Mouse (Mus musculus): ENCODE data around the gene Cxcr6. TPM values are rescaled to one million over a fixed set of nuclear protein-coding genes. Genes with fewer than 3 reads are reported as not detected.
A peak's percentile ranks its signal among the peaks of the same experiment; 100 is the strongest.

Cxcr6 gene
- polyA plus RNA-seq (2017; shearing (Covaris generic)): 10 to 100 TPM; 25.3 to 37.5 TPM

DNA sequence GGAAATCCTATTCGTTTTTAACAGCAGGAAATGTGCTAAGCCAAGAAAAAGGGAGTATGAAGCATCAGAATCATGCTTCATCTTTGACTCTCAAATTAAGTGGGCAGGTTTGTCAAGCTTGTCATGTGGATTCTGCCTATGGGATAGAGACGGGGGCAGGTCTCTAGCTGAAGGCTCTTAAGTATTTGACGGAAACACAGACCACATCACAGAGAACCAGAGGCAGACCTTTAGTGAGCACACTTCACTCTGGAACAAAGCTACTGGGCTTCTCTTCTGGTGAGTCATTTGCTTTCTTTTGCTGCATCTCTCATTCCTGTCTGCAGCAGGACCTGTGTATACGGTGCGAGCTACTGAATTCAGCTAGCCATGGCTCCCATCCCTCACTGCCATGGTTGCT is at the start of gene Cxcr6:
TSS of gene Cxcr6 (plus strand) at position 209 of the 400 bp plus-strand sequence.
- peak; percentile 75 for ATAC-seq

DNA sequence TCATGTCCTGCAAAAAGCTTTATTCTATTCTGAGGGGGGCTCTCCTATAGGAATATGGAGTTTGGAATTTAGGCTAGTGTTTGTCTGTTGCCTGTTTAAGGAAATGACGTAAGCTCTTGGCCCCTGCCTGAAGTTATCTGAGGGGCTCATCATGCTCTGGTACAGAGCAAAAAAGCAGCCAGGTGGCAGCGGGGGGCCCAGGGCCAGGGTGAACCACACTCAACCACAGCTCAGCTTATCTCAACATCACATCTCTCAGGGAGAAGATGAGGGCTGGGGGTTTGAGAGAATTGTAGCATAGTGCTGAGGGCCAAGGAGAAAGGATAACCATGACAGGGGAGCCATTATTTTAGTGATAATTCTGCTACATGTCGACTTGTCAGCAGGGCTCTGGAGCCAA is 49.5 kb upstream of the Cxcr6 start:
- peak; percentile 22 for ATAC-seq

DNA sequence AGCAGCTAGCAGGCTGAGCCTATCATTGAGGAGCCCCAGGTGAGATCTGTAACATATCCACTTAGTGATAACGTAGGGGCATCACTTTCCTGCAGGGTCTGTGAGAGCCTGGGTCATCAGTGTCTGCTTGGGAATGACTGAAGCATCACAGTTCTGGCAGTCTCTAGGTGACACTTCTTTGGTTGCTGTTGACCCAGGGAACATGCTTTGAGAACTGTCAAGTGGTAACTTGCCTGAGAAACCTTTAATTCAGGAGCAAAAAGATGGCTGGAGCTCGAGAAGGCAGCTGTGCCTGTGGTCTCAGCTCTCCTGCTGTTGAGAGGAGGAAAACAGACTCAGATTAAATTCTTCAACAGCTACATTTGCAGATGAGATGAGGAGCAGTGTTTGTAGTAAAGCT is 48.9 kb upstream of the Cxcr6 start:
- ATAC-seq: no peak

DNA sequence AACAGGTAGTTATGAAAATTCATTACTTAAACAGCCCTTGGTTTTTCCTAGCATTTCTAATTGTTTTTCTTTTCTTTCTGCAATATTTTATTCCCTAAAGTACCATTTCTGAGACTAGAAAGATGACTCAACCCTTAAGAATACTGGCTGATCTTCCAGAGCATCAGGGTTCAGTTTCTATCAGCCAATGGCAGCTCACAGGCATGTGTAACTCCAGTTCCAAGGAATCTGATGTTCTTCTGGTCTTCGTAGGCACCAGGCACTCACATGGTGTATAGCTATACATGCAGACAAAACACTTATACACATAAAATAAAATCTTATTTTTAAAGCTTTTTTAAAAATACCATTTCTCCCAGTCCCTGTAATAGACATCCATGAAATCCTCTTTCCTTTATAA is 48.1 kb upstream of the Cxcr6 start:
- no peak for ATAC-seq

DNA sequence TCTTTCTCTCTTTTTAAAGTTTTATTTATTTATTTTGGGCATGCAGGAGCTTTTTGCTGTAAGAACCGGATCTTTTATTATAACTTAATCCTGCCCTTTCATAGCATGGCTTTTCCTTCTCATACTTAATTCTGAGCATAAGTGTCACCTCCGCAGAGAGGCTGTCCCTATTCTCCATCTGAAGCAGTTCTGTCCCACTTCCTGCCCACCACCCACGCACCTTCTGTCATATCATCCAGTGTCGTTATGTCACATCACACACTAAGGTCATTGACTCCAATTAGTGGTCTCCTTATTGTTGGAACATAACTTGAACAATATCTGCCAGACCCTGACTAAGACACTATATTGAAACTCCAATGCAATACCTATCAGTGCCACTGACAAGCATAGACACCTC is 47.6 kb upstream of the Cxcr6 start:
- peak; percentile 19 for ATAC-seq

DNA sequence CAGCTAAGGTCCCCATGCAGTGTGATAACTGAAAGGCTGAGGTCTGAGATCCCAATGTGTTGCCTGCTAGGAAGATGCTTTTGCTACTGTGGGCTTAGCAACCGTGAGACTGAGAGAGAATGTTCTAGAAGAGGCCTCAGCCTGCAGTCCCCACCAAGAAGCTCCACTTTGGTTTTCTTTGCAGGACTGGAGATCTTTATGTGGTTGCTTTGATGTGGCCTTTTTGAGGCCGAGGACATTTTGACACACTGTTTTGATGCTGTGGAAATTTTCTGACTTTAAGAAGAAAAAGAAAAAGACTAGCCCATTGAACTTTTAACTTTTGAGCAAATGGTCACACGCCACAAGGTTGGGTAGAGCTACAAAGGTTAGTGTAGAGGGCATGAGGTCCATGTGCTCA is 45.5 kb upstream of the Cxcr6 start:
- ATAC-seq: no peak

DNA sequence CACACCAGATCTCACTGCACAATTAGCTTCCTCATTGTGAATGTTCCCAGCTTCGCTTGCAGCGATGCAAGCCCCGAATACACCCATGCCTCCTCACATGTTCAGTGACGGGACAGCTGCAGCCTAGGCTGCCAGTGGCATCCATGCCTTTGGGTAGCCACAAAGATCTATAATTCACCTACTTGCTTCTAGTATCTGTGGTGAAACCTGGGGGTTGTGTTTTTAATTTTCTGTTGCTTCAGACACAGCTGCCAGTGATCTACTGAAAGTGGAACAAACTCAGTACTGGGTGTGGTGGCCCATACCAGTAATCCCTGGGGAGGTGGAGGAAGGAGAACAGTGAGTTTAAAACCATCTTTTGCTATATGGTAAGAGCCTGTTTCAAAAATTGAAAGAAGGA is 43.4 kb upstream of the Cxcr6 start:
- no peak for ATAC-seq

DNA sequence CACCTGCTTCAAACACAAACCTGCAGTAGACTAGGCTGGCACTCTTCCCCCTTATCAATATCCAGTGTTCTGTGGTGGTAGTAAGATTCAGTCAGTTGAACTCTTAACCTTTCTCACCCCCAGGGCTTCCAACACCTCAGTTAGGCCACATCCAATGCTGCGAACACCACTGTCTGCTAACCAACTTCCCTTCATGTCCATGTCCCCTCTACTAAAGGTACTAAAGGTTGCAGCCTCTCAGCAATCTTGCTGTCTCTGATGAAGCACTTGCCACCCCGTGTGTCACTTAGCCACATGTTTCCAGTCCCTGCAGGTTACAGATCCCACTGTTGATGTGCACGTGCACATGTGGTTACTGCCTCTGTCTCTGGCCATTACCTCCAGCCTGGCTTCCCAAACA is 42.5 kb upstream of the Cxcr6 start:
- ATAC-seq: no peak

DNA sequence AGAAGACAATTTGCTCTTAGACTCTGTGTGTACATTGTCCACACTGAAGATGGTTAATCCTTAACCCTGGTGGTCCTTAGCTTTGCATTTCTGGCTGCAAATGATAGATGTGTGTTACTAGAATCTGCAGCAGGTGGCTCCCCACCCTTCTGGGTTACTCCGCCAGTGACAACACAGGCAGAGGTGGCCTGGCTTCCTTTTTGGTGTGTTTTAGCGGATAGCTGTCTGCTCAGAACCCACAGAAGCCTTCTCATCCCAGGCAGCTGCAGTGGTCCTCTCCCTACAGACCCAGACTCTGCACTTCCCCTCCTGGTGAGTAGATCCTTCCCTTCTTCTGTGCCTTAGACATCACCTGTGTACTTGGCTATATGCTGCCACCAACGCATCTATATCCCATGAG is 39.3 kb upstream of the Cxcr6 start:
- ATAC-seq: no peak

DNA sequence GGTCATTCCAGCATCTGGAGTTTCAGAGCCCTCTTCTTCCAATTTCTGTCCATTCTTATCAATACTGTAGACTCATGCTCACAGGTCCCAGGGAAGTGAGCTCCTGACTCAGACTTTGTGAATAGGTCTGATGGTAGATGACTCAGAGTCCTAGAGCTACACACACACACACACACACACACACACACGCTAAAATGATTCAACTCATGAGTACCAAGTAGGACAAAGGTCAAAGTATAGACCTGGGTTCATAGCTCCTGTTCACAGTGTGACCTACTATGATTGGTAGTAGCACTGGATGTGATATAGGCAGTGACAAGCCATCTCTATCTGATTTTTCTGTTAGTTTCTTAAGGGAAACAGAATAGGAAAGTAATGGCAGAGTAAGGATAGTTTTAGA is 37.8 kb upstream of the Cxcr6 start:
- peak; percentile 42 for ATAC-seq

DNA sequence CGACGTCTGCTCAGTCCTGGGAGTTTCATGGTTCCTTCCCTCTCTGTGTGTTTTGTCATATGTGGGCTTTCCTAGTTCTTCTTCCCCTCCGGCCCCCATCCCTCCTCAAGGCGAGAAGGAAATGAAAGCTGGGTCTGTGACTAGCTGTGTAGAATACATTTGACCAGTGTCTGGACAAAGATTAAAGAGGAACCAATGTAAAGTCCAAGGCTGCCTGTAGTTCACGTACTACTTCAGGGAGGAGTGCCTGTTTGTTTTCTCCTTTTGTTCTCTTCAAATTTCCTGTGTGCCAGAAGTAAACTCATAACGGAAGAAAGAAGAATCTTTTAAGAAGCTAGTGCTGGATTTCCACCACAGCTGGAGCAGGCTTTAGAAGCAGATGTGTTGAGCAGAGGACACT is 36.7 kb upstream of the Cxcr6 start:
- no peak for ATAC-seq

DNA sequence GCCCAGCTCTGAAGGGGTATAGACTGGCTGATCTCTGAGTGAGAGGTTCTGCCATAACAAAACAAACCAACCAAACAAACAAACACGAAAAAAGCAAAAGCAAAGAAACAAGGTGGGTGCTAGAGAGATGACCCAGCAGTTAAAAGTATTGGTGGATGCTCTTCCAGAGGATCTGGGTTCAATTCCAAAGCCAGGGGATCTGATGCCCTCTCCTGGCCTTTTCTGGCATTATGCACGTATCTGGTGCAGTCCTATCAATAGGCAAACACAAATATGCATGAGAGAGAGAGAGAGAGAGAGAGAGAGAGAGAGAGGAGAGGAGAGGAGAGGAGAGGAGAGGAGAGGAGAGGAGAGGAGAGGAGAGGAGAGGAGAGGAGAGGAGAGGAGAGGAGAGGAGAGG is 33.0 kb upstream of the Cxcr6 start:
- ATAC-seq: peak; percentile 34

DNA sequence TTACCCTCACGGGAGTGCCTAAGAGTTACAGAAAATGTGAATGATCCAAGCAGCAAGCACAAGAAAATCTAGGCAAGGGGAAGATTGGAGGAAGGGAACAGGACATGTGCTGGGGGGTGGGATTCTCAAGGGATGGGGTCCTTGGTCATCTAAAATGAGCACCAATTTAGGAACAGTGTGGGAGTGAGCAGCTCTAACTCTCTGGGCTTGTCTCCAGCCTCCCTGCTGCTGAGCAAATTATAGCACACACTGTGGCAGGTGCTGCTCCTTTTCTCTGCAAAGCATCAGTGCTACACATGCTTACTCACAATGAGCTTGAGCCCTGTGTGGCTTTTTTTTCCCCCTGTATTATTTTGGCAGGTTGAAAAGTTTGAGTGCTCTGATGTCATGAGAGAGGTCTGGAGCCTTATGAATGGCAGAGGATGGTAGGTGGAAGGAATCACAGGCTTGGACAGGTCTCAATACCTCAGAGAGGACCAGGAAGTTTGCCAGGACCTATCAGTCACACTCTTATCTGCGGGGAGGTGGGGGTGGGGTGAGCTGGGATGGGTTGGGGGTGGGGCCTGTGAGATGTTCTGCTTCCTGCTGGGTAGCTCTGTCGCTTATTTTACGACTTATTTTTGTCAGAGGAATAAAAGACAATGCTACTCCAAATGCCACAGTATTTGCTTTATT is 17.3 kb upstream of the Cxcr6 start:
- ATAC-seq: peak; percentile 26

DNA sequence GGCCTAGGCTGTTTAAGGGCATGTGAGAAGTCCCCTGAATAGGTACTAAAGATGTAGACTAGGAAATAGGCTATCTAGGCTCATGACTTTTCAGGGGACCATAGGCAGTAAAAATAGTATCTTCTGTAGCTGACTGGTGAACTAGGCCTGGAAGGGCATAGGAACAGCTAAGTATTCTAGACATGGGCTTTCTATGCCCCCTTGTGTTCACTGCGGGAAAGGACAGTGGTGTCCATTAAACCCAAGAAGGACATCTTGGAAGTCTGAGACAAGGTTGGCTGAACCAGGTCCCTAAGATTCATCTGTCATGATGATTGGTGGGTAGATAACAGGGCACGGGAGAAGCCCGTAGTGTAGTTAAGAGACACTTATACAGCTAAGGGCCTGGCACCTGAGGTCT is 10.1 kb upstream of the Cxcr6 start:
- peak; percentile 77 for ATAC-seq

DNA sequence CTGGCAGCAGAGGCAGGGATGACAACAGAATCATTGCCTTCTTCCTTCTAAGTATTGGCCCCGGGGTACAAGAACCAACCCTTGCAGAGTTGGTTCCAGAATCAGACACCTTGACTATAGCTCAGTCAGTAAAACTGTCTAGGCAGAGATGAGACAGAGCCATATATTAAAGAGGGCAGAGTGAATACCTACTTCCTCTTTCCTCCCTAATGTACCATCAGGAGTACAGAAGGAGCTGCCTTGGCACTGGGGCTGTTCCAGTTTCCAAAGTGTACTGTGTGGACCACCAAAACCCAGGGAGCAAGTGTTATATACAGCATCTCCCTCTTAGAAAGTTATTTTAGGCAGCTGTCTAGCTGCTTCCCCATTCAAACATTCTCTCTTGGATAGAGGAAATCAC is 4.7 kb upstream of the Cxcr6 start:
- no peak for ATAC-seq

DNA sequence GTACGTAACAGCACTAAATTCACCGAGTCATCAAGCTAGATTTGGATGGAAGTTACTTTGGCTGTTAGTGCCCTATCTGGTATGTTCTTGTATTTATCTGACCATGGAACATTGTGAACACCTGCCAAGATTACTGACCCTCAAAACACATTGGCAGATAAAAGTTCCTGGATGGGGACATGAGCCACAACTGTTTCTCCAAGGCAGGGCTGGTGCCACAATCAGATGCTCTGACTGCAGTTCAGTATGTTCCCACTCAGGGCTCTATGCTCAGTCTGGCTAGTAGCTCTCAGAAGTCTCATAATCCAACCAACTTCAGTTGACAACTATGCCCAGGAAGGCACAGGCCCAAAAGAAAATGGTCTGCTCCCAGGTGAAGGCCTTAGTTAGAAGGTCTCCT is 3.9 kb upstream of the Cxcr6 start:
- ATAC-seq: no peak

DNA sequence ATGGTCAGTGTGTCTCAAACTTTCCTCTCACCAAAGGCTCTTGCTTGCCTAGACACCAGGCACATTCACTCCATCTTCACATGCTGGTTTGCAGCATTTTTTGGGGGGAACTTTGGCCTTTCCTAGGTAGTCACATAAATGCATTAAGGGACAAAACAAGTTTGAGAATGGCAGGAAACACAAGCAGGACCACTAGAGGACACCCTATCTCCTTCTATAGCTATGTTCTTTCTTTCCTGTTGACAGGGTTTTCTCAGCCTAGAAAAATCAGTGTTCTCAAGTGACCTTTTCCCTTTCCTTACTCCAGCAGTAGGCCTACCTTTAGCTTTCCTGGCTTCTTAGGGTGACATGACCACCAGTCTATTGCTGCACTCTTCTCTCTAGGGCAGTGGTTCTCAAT is 3.4 kb upstream of the Cxcr6 start:
- ATAC-seq: no peak

DNA sequence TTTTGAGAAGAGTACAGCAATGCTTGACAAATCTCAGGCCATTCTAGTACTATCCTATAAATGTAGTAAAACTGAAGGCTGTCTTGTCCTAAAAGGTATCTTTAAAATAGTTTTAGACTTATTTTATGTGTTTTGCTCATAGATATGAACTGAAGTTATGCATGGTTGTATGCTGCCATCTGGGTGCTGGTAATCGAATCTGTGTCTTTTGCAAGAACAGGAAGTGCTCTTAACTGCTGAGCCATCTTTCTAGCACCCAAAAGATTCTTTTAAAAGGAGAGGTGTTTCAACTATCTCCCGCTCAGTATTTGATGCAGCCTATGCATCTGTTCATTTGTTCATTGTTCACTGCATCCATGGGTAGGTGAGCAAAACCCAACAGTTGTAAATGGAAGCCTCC is 1.0 kb upstream of the Cxcr6 start:
- peak; percentile 42 for ATAC-seq

DNA sequence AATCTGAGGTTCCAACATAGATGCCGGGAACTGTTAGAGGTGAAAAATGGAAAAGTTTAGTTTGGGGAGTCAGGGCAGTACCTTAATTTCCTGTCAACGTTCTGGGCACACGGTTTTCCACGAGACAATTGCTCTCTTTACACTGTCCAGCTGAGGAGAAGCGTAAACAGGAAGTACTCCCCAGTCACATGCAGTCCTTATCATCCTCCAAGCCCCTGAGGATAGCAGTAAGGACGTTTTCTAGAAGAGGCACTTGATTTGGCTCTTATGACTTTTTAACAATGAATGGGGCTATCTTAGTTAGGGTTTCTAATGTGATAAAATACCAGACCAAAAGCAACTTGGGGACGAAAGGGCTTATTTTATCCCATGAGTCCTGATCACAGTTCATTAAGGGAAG is 2.3 kb downstream of the Cxcr6 start:
- ATAC-seq: no peak

DNA sequence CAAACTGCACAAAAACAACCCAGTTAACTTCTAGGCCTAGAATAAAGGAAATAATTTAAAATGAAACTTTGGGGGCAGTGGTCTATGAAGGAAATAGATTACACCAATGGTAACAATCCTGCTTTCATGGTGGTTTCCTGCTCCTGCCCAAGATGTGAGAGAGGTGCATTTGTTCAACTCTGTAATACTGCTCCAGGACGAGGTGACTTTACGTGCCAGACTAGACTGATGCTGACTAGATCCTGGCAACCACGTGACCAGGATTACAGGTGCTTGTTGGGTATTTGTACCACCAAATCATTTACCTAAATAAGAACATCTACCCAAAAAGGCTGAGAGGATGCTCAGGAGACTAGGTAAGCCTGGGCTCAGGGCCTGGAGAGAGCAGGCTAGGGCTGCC is 5.6 kb downstream of the Cxcr6 start:
- ATAC-seq: peak; percentile 26

DNA sequence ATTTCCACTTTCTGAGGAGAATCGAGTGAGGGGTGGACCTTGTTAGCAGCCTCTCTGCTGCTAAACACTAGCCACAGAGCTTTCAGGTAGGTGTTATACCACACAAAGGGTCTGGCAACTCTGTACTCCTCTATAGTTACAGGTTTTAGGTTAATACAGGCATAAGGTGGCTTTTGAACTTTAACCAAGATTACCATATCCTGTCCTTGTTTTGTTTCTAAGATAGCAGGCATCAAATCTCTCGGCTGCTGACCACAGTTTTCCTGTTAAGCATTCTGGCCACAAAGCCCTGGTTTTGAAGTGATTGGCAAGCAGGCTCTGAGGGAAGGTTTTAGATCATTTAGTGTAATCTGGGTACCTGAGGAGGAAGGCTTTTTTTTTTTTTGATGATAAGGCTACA is 8.1 kb downstream of the Cxcr6 start:
- peak; percentile 79 for ATAC-seq

DNA sequence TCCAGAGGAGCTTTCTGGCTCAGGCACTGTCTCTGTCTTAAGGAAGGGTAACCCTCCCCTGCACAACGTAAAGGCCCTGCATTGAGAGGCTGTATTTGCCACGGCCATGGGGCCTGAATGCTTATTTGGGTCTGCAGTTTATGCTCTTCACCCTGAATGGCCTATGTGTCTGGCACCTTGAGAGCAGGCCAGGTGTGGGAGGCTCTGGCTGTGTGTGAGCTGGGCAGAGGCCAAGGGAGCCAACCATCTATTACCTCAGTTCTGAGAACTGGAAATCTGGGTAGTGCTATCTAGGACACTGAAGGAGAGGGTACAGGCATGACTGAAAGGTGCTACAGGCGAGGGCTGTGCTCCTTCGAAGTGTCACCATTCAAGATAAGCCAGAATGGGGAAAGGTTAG is 8.5 kb downstream of the Cxcr6 start:
- no peak for ATAC-seq

DNA sequence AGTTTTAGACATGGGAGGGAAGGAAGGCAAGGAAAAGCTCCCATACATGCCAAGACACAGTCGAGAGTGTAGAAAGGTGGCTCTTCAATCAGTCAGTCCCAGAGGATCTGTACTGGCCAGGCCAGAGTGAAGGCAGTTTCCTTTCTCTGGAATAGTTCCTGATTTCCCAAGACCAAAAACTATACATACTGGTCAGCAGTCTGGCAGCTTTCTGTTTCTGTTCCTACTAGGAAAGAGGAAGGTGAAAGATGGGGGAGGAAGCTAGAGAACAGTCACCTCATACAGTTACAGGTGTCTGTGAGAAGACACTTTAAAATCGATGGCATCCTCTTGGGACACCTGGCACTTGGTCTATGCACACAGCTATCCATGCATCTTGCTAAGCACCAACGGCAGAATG is 9.2 kb downstream of the Cxcr6 start:
- ATAC-seq: no peak

DNA sequence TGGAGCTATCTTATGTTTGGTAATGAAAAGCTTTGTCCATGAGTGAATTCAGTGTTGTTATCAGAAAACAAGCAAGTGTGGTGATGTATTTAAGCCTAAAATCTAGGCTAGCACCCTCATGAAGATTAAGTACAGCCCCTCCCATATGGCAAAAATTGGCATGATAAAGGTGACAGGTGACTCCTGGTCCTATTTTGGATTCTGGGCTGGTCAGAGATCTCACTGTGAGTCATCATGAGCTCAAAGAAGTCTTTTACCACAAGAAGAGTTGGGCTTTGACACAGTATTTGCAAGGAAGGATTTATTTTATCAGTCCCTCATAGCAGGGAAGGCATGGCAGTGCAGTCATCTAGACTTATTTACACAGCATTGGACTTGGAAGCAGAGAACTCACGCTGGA is 9.7 kb downstream of the Cxcr6 start:
- no peak for ATAC-seq

DNA sequence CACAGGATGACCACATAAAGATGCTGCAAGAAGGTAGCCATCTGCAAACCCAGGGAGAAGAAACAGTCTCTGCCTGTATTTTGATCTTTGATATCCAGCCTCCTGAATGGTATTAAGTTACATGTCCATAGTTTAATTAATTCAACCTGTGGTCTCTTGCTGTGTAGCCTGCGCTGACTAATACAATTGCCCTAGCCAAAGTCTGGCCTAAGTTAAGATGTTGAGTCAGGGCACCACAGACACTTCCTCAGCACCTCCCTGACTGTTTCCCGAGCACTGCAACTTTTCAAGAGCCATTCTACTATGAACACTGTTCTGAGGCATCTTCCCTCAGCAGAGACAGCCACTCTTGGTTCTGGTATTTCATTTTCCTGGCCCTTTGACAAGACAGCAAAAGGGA is 12.3 kb downstream of the Cxcr6 start:
- no peak for ATAC-seq

DNA sequence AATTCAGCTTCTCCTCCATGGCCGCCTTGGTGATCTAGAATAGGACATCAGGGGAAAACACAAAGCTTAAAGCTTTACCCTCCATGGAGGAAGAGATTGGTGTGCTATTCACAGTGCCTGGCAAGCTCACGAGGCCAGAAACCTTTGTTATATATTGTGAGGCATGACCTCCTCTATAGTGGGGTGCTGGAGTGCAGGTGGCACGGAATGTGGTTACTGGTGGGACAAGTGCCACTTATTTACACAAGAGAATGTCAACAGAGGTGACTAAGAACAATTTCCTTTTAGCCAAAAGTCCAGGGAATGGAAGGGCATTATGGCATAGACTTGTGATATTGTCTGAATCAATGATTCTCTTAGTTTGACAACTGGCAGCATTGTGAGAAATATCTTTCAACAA is 20.4 kb downstream of the Cxcr6 start:
- no peak for ATAC-seq
